Mouse (Mus musculus): ENCODE measurements around the gene Zc3h12a. TPM values are rescaled to one million over a fixed set of nuclear protein-coding genes. Genes with fewer than 3 reads are reported as not detected.
A peak's percentile ranks its signal among the peaks of the same experiment; 100 is the strongest.

The Zc3h12a gene
- polyA plus RNA-seq, 1 experiment: 1.2 TPM

GRCm38 (mm10) chr4:125101334-125101733 lies 26.3 kb downstream of the Zc3h12a start:
- H3K27ac ChIP-seq (ENCODE audit: insufficient read depth, low read length): no peak overlapping the region
- WGBS: 62% methylated on average over 13 of the region's 13 CpGs
- DNase-seq: no peak

GRCm38 (mm10) chr4:125099458-125099857 lies 28.2 kb downstream of the Zc3h12a start:
- Histone ChIP-seq H3K4me3 (replicated peaks; ENCODE audit: insufficient read depth, low read depth, low read length) (no peak overlapping the region), H3K4me1 (ENCODE audit: control insufficient read depth, insufficient read depth, low read length) (no peaks in the 10 kb centered on the region; the same call in 1 of the 2 replicates), H3K27ac (ENCODE audit: insufficient read depth, low read length) (no peak overlapping the region), H3K27me3 (ENCODE audit: control insufficient read depth, insufficient read depth, low read length) (no peaks in the 10 kb centered on the region)
- 9% methylated on average over 8 of the region's 8 CpGs for WGBS
- peak; percentile 67 to 84 for DNase-seq
- peak; percentile 89 for TF ChIP-seq CTCF (IDR thresholded peaks at IDR 0.05; ENCODE audit: borderline replicate concordance, insufficient read depth, low read depth, low read length)
- no peak for TF ChIP-seq POLR2A (IDR thresholded peaks at IDR 0.05; ENCODE audit: borderline replicate concordance, insufficient read depth, low read length)

More at GRCm38 (mm10) chr4:125101334-125101733, 26.3 kb downstream of the Zc3h12a start:
- Histone ChIP-seq H3K27me3 (ENCODE audit: control insufficient read depth, insufficient read depth, low read length) (no peaks in the 10 kb centered on the region), H3K4me1 (ENCODE audit: control insufficient read depth, insufficient read depth, low read length) (no peaks in the 10 kb centered on the region; the same call in 1 of the 2 replicates), H3K4me3 (replicated peaks; ENCODE audit: insufficient read depth, low read depth, low read length) (no peak overlapping the region)
- TF ChIP-seq POLR2A (IDR thresholded peaks at IDR 0.05; ENCODE audit: borderline replicate concordance, insufficient read depth, low read length): no peak
- TF ChIP-seq CTCF (IDR thresholded peaks at IDR 0.05; ENCODE audit: borderline replicate concordance, insufficient read depth, low read depth, low read length): no peak

- no peak overlapping the region for H3K4me3 ChIP-seq (replicated peaks; ENCODE audit: insufficient read depth, low read depth, low read length)
- no peak overlapping the region for H3K27ac ChIP-seq (ENCODE audit: insufficient read depth, low read length)
- WGBS: 75% methylated on average over 4 of the region's 4 CpGs
- TF ChIP-seq POLR2A (IDR thresholded peaks at IDR 0.05; ENCODE audit: borderline replicate concordance, insufficient read depth, low read length) (no peak), CTCF (IDR thresholded peaks at IDR 0.05; ENCODE audit: borderline replicate concordance, insufficient read depth, low read depth, low read length) (no peak)
- H3K27me3 ChIP-seq (ENCODE audit: control insufficient read depth, insufficient read depth, low read length): no peaks in the 10 kb centered on the region
- DNase-seq: no peak
- no peaks in the 10 kb centered on the region; the same call in 1 of the 2 replicates for H3K4me1 ChIP-seq (ENCODE audit: control insufficient read depth, insufficient read depth, low read length)
Measured at GRCm38 (mm10) chr4:125097412-125097811, 30.2 kb downstream of the Zc3h12a start.

- Histone ChIP-seq H3K4me3 (replicated peaks; ENCODE audit: insufficient read depth, low read depth, low read length) (no peak overlapping the region), H3K4me1 (ENCODE audit: control insufficient read depth, insufficient read depth, low read length) (no peaks in the 10 kb centered on the region; the same call in 1 of the 2 replicates), H3K27me3 (ENCODE audit: control insufficient read depth, insufficient read depth, low read length) (no peaks in the 10 kb centered on the region), H3K27ac (ENCODE audit: insufficient read depth, low read length) (no peak overlapping the region)
- 87% methylated on average over 5 of the region's 5 CpGs for WGBS
- TF ChIP-seq CTCF (IDR thresholded peaks at IDR 0.05; ENCODE audit: borderline replicate concordance, insufficient read depth, low read depth, low read length) (no peak), POLR2A (IDR thresholded peaks at IDR 0.05; ENCODE audit: borderline replicate concordance, insufficient read depth, low read length) (no peak)
- no peak for DNase-seq
Measured at GRCm38 (mm10) chr4:125096066-125096465, 31.6 kb downstream of the Zc3h12a start.

- TF ChIP-seq POLR2A (IDR thresholded peaks at IDR 0.05; ENCODE audit: borderline replicate concordance, insufficient read depth, low read length) (no peak), CTCF (IDR thresholded peaks at IDR 0.05; ENCODE audit: borderline replicate concordance, insufficient read depth, low read depth, low read length) (no peak)
- DNase-seq: no peak
- no peaks in the 10 kb centered on the region for H3K4me1 ChIP-seq (ENCODE audit: control insufficient read depth, insufficient read depth, low read length)
- no peaks in the 10 kb centered on the region for H3K27me3 ChIP-seq (ENCODE audit: control insufficient read depth, insufficient read depth, low read length)
- no peak overlapping the region for H3K4me3 ChIP-seq (replicated peaks; ENCODE audit: insufficient read depth, low read depth, low read length)
- WGBS: 75% methylated on average over 5 of the region's 5 CpGs
- H3K27ac ChIP-seq (ENCODE audit: insufficient read depth, low read length): no peak overlapping the region
Measured at GRCm38 (mm10) chr4:125093031-125093430, 34.6 kb downstream of the Zc3h12a start.

- Histone ChIP-seq H3K27me3 (ENCODE audit: control insufficient read depth, insufficient read depth, low read length) (no peaks in the 10 kb centered on the region), H3K4me3 (replicated peaks; ENCODE audit: insufficient read depth, low read depth, low read length) (peak overlapping the region; percentile 59), H3K4me1 (ENCODE audit: control insufficient read depth, insufficient read depth, low read length) (peaks cover 4% of the 10 kb centered on the region), H3K27ac (ENCODE audit: insufficient read depth, low read length) (peak overlapping the region; percentile 96)
- DNase-seq: peak in 1 of 2 experiments; percentile 80
- whole genome bisulfite sequencing: under 1% methylated on average over 44 of the region's 45 CpGs
- TF ChIP-seq CTCF (IDR thresholded peaks at IDR 0.05; ENCODE audit: borderline replicate concordance, insufficient read depth, low read depth, low read length): no peak
- no peak for TF ChIP-seq POLR2A (IDR thresholded peaks at IDR 0.05; ENCODE audit: borderline replicate concordance, insufficient read depth, low read length)
Measured at GRCm38 (mm10) chr4:125085346-125085841, 42.2 kb downstream of the Zc3h12a start.

GRCm38 (mm10) chr4:125084403-125085345 lies 43.0 kb downstream of the Zc3h12a start, which contains the start of gene Meaf6:
TSS of gene Meaf6 (plus strand) at chr4:125085134.
- TF ChIP-seq CTCF (IDR thresholded peaks at IDR 0.05; ENCODE audit: borderline replicate concordance, insufficient read depth, low read depth, low read length): peak; percentile 63
- TF ChIP-seq POLR2A (IDR thresholded peaks at IDR 0.05; ENCODE audit: borderline replicate concordance, insufficient read depth, low read length): peak; percentile 69; the same call in 1 of the 2 replicates
- Histone ChIP-seq H3K4me1 (ENCODE audit: control insufficient read depth, insufficient read depth, low read length) (peaks cover 4% of the 10 kb centered on the region), H3K27me3 (ENCODE audit: control insufficient read depth, insufficient read depth, low read length) (no peaks in the 10 kb centered on the region), H3K4me3 (replicated peaks; ENCODE audit: insufficient read depth, low read depth, low read length) (peak within 1 kb of the TSS; percentile 59), H3K27ac (ENCODE audit: insufficient read depth, low read length) (peak within 1 kb of the TSS; percentile 96)
- DNase-seq: peak; percentile 91 to 94
- WGBS: 1% methylated on average over 63 of the region's 63 CpGs
